Mouse (Mus musculus): ENCODE measurements at regions not wholly inside any gene's neighbourhood (a gene's known extent, or its start where the extent isn't known, plus 50 kb on each side); places are given as distances from the start of the nearest gene placed in this dataset.

- Histone ChIP-seq H3K9ac (ENCODE audit: low read depth, low read length) (no peak overlapping the region), H3K4me3 (no peak overlapping the region), H3K27ac (no peak overlapping the region), H3K27me3 (ENCODE audit: control insufficient read depth, insufficient read depth, low read length) (no peaks in the 10 kb centered on the region), H3K4me1 (ENCODE audit: control insufficient read depth, insufficient read depth, low read length) (no peaks in the 10 kb centered on the region), H3K79me2 (replicated peaks; ENCODE audit: control insufficient read depth, insufficient read depth, low read length) (no peaks in the 10 kb centered on the region), H3K36me3 (ENCODE audit: control insufficient read depth, insufficient read depth, low read length) (no peaks in the 10 kb centered on the region)
- intact Hi-C loops (cut with DNase I) = no loop called here
- TF ChIP-seq EP300 (IDR thresholded peaks at IDR 0.05; ENCODE audit: insufficient read depth, low read depth, low read length) = no peak
- TF ChIP-seq POLR2A (IDR thresholded peaks at IDR 0.05; ENCODE audit: insufficient read depth, low read depth, low read length) = no peak
- no peak for TF ChIP-seq CTCF (IDR thresholded peaks at IDR 0.05)
- DNase-seq = no peak
Observed at GRCm38 (mm10) chr12:32434506-32435002, 56.0 kb downstream of the Ccdc71l start.

GRCm38 (mm10) chr12:32435126-32435525 is 56.6 kb downstream of the Ccdc71l start:
- intact Hi-C loops (cut with DNase I) = no loop called here
- Histone ChIP-seq H3K36me3 (ENCODE audit: control insufficient read depth, insufficient read depth, low read length) (no peaks in the 10 kb centered on the region), H3K27me3 (ENCODE audit: control insufficient read depth, insufficient read depth, low read length) (no peaks in the 10 kb centered on the region), H3K4me1 (ENCODE audit: control insufficient read depth, insufficient read depth, low read length) (no peaks in the 10 kb centered on the region), H3K79me2 (replicated peaks; ENCODE audit: control insufficient read depth, insufficient read depth, low read length) (no peaks in the 10 kb centered on the region), H3K4me3 (no peak overlapping the region), H3K9ac (ENCODE audit: low read depth, low read length) (no peak overlapping the region), H3K27ac (no peak overlapping the region)
- DNase-seq = no peak
- 26% methylated on average over 1 of the region's 1 CpGs for WGBS
- TF ChIP-seq EP300 (IDR thresholded peaks at IDR 0.05; ENCODE audit: insufficient read depth, low read depth, low read length) (no peak), CTCF (IDR thresholded peaks at IDR 0.05) (no peak)

GRCm38 (mm10) chr12:32438209-32438608 is 59.7 kb downstream of the Ccdc71l start:
- DNase-seq = no peak
- no peak overlapping the region for H3K9ac ChIP-seq (ENCODE audit: low read depth, low read length)
- H3K79me2 ChIP-seq (replicated peaks; ENCODE audit: control insufficient read depth, insufficient read depth, low read length) = no peaks in the 10 kb centered on the region
- intact Hi-C loops (cut with DNase I) = no loop called here
- TF ChIP-seq CTCF (IDR thresholded peaks at IDR 0.05) = no peak
- TF ChIP-seq EP300 (IDR thresholded peaks at IDR 0.05; ENCODE audit: insufficient read depth, low read depth, low read length) = no peak
- TF ChIP-seq POLR2A (IDR thresholded peaks at IDR 0.05; ENCODE audit: insufficient read depth, low read depth, low read length) = no peak
- H3K27me3 ChIP-seq (ENCODE audit: control insufficient read depth, insufficient read depth, low read length) = no peaks in the 10 kb centered on the region
- H3K4me3 ChIP-seq = no peak overlapping the region
- H3K4me1 ChIP-seq (ENCODE audit: control insufficient read depth, insufficient read depth, low read length) = no peaks in the 10 kb centered on the region
- H3K36me3 ChIP-seq (ENCODE audit: control insufficient read depth, insufficient read depth, low read length) = no peaks in the 10 kb centered on the region
- WGBS = 83% methylated on average over 1 of the region's 1 CpGs
- H3K27ac ChIP-seq = no peak overlapping the region

- Histone ChIP-seq H3K27ac (no peak overlapping the region), H3K9ac (ENCODE audit: low read depth, low read length) (no peak overlapping the region), H3K36me3 (ENCODE audit: control insufficient read depth, insufficient read depth, low read length) (no peaks in the 10 kb centered on the region), H3K27me3 (ENCODE audit: control insufficient read depth, insufficient read depth, low read length) (no peaks in the 10 kb centered on the region), H3K4me1 (ENCODE audit: control insufficient read depth, insufficient read depth, low read length) (no peaks in the 10 kb centered on the region), H3K4me3 (no peak overlapping the region), H3K79me2 (replicated peaks; ENCODE audit: control insufficient read depth, insufficient read depth, low read length) (no peaks in the 10 kb centered on the region)
- no peak for DNase-seq
- intact Hi-C loops (cut with DNase I) = no loop called here
- WGBS = 84% methylated on average over 4 of the region's 4 CpGs
- TF ChIP-seq EP300 (IDR thresholded peaks at IDR 0.05; ENCODE audit: insufficient read depth, low read depth, low read length) (no peak), CTCF (IDR thresholded peaks at IDR 0.05) (no peak), POLR2A (IDR thresholded peaks at IDR 0.05; ENCODE audit: insufficient read depth, low read depth, low read length) (no peak)
Observed at GRCm38 (mm10) chr12:32444770-32445169, 66.3 kb downstream of the Ccdc71l start.

GRCm38 (mm10) chr12:32445874-32446273 is 67.4 kb downstream of the Ccdc71l start:
- Histone ChIP-seq H3K36me3 (ENCODE audit: control insufficient read depth, insufficient read depth, low read length) (no peaks in the 10 kb centered on the region), H3K4me3 (no peak overlapping the region), H3K9ac (ENCODE audit: low read depth, low read length) (no peak overlapping the region), H3K79me2 (replicated peaks; ENCODE audit: control insufficient read depth, insufficient read depth, low read length) (no peaks in the 10 kb centered on the region), H3K27me3 (ENCODE audit: control insufficient read depth, insufficient read depth, low read length) (no peaks in the 10 kb centered on the region), H3K27ac (no peak overlapping the region), H3K4me1 (ENCODE audit: control insufficient read depth, insufficient read depth, low read length) (no peaks in the 10 kb centered on the region)
- intact Hi-C loops (cut with DNase I) = no loop called here
- TF ChIP-seq CTCF (IDR thresholded peaks at IDR 0.05) = no peak
- DNase-seq = no peak

- no peaks in the 10 kb centered on the region for H3K79me2 ChIP-seq (replicated peaks; ENCODE audit: control insufficient read depth, insufficient read depth, low read length)
- H3K4me3 ChIP-seq = no peak overlapping the region
- H3K27ac ChIP-seq = no peak overlapping the region
- intact Hi-C loops (cut with DNase I) = no loop called here
- TF ChIP-seq POLR2A (IDR thresholded peaks at IDR 0.05; ENCODE audit: insufficient read depth, low read depth, low read length) (no peak), CTCF (IDR thresholded peaks at IDR 0.05) (no peak), EP300 (IDR thresholded peaks at IDR 0.05; ENCODE audit: insufficient read depth, low read depth, low read length) (no peak)
- H3K36me3 ChIP-seq (ENCODE audit: control insufficient read depth, insufficient read depth, low read length) = no peaks in the 10 kb centered on the region
- DNase-seq = no peak
- H3K4me1 ChIP-seq (ENCODE audit: control insufficient read depth, insufficient read depth, low read length) = peaks cover under 1% of the 10 kb centered on the region
- no peaks in the 10 kb centered on the region for H3K27me3 ChIP-seq (ENCODE audit: control insufficient read depth, insufficient read depth, low read length)
- H3K9ac ChIP-seq (ENCODE audit: low read depth, low read length) = no peak overlapping the region
Observed at GRCm38 (mm10) chr12:32449373-32449772, 70.9 kb downstream of the Ccdc71l start.

Measured in heart, adult 2 months (tissue).